Mouse (Mus musculus): ENCODE data around the gene Unkl. TPM values are rescaled to one million over a fixed set of nuclear protein-coding genes. Genes with fewer than 3 reads are reported as not detected.

Unkl gene
- polyA plus RNA-seq, 1 experiment from 2014 or later, result 6.3 TPM

DNA sequence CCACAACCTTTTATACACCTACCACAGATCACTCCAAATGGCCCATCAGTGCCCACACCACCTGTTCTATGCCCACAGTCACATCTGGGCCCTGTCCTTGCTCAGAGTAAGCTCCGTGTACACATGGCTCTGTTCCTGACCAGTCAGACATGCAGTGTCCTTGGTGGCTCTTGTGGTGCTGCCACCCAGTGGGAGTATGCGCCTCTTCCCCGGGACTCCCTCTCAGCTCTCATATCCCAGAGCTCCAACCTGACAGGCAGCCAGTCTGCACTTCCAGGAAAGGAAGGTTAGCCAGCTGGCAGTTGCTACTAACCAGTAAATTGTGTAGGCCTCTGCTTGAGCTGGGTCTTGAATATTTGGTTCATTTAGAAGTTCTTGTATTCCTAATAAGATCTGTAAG, 76.3 kb downstream of the Unkl start:
- H3K9ac ChIP-seq, result no peak overlapping the region
- no peak overlapping the region for H3K4me3 ChIP-seq
- H3K4me2 ChIP-seq, result no peak overlapping the region
- WGBS, result 61% methylated on average over 3 of the region's 3 CpGs
- peaks cover under 1% of the 10 kb centered on the region; the same call in 1 of the 2 replicates for H3K4me1 ChIP-seq (replicated peaks)
- no peak for ATAC-seq (ENCODE audit: insufficient number of reproducible peaks, low FRiP score)
- H3K36me3 ChIP-seq, result peaks cover 82% of the 10 kb centered on the region
- no peaks in the 10 kb centered on the region for H3K27me3 ChIP-seq (replicated peaks)
- no peak overlapping the region for H3K27ac ChIP-seq (ENCODE audit: poor library complexity, severe bottlenecking)
- no peaks in the 10 kb centered on the region for H3K9me3 ChIP-seq (replicated peaks)

DNA sequence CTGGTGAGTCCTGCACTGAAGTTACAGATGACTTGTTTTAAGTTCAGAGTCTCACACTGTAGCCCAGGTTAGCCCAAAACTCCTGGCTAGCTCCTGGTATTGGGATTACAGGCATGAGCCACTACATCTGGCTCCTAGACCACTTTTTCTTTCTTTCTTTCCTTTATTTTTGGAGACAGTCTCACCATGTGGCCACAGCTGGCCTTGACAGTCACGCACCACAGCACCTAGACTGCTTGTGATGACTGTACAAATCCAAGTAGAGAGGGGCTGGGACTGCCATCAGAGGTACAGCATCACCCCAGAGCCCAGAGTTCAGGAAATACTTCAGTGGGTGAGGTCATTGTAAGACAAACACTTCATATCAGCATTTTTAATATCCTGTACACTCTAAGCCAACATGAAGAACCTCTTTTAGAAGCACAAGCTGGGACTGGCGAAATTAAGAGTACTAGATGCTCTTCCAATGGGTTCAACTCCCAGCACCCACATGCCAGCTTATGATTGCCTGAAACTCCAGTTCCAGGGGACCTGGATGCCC, 82.7 kb downstream of the Unkl start:
- 71% methylated on average over 2 of the region's 2 CpGs for WGBS
- no peak for ATAC-seq (ENCODE audit: insufficient number of reproducible peaks, low FRiP score)

DNA sequence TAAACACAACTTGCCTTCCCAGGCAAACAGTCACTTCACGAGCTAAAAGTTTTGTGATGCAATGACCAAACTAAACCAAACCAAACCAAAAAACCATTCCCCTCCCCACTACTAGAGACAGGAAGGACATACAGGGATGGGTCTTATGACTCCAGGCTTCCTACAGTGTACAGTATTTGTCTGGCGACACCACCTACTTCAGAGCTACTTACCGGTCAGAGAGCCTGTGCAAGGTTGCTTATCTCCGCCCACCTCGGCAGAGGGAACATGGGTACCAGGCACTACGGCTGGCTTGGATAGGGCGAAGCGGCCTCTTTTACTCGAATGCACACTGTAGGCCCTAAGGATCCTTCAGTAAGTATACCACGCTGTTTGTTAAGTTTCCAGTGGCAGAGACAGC, 84.1 kb downstream of the Unkl start:
- Histone ChIP-seq H3K27ac (ENCODE audit: poor library complexity, severe bottlenecking) (peak overlapping the region; percentile 98), H3K9ac (peak overlapping the region; percentile 99), H3K36me3 (peaks cover 30% of the 10 kb centered on the region), H3K4me2 (peak overlapping the region; percentile 95), H3K27me3 (replicated peaks) (no peaks in the 10 kb centered on the region), H3K4me1 (replicated peaks) (peaks cover 31% of the 10 kb centered on the region), H3K9me3 (replicated peaks) (no peaks in the 10 kb centered on the region), H3K4me3 (peak overlapping the region; percentile 98)
- 0 out of 2 replicates have a peak, but pooled peaks have one; percentile 10 for ATAC-seq (ENCODE audit: insufficient number of reproducible peaks, low FRiP score)
- 0% methylated on average over 10 of the region's 10 CpGs for WGBS

More for the DNA sequence above, 82.7 kb downstream of the Unkl start:
- Histone ChIP-seq H3K27me3 (replicated peaks) (no peaks in the 10 kb centered on the region), H3K9me3 (replicated peaks) (no peaks in the 10 kb centered on the region), H3K4me1 (replicated peaks) (peaks cover 31% of the 10 kb centered on the region), H3K4me2 (peak overlapping the region; percentile 95), H3K27ac (ENCODE audit: poor library complexity, severe bottlenecking) (no peak overlapping the region), H3K4me3 (peak overlapping the region; percentile 98), H3K36me3 (peaks cover 45% of the 10 kb centered on the region), H3K9ac (peak overlapping the region; percentile 16; the same call in 1 of the 2 replicates)

DNA sequence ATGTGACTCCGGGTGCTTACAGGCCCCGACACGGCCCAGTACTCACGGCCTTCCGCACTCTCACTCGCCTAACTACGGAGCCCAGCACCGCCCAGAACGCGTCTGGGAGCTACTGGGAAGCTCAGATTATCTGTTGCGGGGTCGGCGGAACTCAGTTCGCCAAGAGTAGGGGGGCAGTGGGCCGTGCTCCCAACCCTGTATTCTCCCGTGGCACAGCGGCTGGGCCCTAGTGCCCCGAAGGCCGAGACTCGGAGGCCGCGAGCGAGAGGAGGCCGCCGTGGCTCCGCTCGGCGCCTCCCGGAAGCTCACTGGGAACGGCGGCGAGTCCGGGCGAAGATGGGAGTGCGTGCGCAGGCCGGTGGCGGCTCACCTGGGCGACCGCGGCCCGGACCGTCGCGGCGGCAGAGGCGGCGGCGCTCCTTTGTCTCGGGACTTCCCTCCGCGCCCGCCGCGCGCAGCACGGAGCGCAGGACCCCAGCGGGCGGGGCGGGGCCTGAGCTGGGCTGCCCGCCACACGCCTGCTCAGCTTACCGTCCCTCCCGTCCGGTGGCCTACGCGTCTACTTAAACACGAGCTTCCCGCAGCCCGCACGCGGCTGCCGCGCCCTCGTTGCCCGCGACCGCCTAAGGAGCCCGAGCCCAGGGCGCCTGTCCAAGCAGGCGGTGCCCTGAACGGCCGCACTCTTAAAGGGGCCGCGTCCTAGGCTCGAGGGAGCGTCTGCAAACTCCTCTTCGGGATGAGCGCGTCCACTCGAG, 84.9 kb downstream of the Unkl start:
- WGBS, result 1% methylated on average over 92 of the region's 92 CpGs
- H3K27me3 ChIP-seq (replicated peaks), result no peaks in the 10 kb centered on the region
- H3K4me3 ChIP-seq, result peak overlapping the region; percentile 98
- peak overlapping the region; percentile 99 for H3K9ac ChIP-seq
- ATAC-seq (ENCODE audit: insufficient number of reproducible peaks, low FRiP score), result peak; percentile 92
- H3K27ac ChIP-seq (ENCODE audit: poor library complexity, severe bottlenecking), result peak overlapping the region; percentile 98
- peaks cover 22% of the 10 kb centered on the region for H3K36me3 ChIP-seq
- peak overlapping the region; percentile 95 for H3K4me2 ChIP-seq
- H3K4me1 ChIP-seq (replicated peaks), result peaks cover 31% of the 10 kb centered on the region
- H3K9me3 ChIP-seq (replicated peaks), result no peaks in the 10 kb centered on the region

DNA sequence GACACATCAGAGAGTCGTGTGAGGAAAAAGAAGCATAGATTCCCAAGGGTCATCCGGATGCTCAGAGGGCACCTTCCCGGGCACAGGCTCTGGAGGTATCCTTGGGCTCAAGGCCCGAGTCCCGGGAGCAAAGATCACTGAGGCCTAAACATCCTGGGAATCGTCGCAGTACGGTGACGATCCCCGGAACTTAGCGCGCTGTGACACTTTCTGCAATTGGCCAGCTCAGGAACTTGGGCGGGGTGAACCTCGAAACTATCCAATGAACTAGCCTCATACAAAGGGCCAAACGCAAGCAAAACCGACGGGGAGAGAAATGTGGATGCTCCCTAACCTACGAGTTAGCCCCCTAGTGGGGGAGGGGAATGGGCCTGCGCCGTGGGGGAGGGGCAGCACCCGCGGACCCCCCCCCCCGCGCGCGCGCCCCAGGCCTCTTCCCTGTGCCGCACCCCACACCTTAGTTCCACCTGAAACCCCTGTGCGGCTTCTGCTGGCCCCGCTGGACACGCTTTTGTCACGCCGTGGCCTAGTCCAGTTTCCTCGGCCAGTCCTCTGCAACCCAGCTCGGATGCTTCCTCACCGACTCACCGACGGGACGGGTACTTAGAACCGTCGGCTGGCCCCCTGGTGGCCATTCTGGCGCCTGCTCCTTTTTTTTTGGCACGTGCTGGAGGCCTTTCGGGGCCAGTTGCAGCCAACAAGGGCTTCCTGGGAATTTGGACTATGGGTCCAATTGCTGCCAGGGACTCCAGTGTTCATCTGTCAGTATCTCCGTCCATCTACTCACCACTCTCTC, 85.7 kb downstream of the Unkl start:
- no peaks in the 10 kb centered on the region for H3K9me3 ChIP-seq (replicated peaks)
- no peaks in the 10 kb centered on the region for H3K27me3 ChIP-seq (replicated peaks)
- 1% methylated on average over 43 of the region's 45 CpGs for WGBS
- peak overlapping the region; percentile 98 for H3K4me3 ChIP-seq
- H3K27ac ChIP-seq (ENCODE audit: poor library complexity, severe bottlenecking), result peak overlapping the region; percentile 98
- ATAC-seq (ENCODE audit: insufficient number of reproducible peaks, low FRiP score), result peak; percentile 90
- H3K36me3 ChIP-seq, result peaks cover 14% of the 10 kb centered on the region
- H3K9ac ChIP-seq, result peak overlapping the region; percentile 99
- H3K4me1 ChIP-seq (replicated peaks), result peaks cover 31% of the 10 kb centered on the region
- peak overlapping the region; percentile 95 for H3K4me2 ChIP-seq

DNA sequence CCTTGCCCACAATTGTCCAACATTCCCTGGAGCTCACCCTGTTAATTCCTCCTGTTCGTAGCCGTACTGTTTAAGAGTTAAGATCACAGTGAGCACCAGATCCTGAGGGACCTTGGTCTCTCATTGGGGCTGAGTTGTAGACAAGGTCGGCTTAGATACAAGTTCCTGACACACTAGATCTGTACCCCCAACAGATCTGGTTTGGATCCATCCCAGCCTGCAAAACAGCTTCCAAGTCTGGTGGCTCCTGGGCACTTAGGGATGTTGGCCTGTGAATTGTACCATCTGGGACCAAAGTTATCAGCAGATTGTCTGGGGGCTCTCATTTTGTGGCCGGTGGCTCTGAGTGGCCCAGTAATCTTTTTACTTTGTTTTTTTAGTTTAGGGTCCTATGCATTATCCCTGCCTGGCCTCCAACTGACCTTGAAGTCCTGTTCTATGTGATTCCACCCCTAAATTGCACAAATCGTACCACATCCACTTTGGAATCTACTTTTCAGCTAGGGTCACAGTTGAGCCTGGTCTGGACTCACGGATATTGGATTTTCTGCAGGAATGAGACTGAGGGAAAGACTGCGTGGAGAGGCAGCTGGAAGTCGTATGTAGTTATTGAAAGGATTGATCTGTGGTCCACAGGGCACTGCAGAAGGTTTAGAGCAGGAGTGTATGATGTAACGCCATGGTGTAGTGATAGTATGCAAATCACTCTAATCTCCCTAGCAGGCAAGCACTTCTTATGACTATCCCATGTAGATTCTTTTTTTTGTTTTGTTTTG, 86.6 kb downstream of the Unkl start, which contains the start of gene Ube2i:
Gene Ube2i, minus strand, starts transcription at position 52 of the 776 bp plus-strand sequence.
- H3K9me3 ChIP-seq (replicated peaks), result no peaks in the 10 kb centered on the region
- no peak for ATAC-seq (ENCODE audit: insufficient number of reproducible peaks, low FRiP score)
- peak within 1 kb of the TSS; percentile 99 for H3K9ac ChIP-seq
- peaks cover 28% of the 10 kb centered on the region for H3K4me1 ChIP-seq (replicated peaks)
- H3K27ac ChIP-seq (ENCODE audit: poor library complexity, severe bottlenecking), result peak within 1 kb of the TSS; percentile 98
- H3K4me3 ChIP-seq, result peak within 1 kb of the TSS; percentile 98
- H3K36me3 ChIP-seq, result peaks cover 6% of the 10 kb centered on the region; the same call in 1 of the 2 replicates
- H3K27me3 ChIP-seq (replicated peaks), result no peaks in the 10 kb centered on the region
- WGBS, result 82% methylated on average over 9 of the region's 9 CpGs
- H3K4me2 ChIP-seq, result peak within 1 kb of the TSS; percentile 95

DNA sequence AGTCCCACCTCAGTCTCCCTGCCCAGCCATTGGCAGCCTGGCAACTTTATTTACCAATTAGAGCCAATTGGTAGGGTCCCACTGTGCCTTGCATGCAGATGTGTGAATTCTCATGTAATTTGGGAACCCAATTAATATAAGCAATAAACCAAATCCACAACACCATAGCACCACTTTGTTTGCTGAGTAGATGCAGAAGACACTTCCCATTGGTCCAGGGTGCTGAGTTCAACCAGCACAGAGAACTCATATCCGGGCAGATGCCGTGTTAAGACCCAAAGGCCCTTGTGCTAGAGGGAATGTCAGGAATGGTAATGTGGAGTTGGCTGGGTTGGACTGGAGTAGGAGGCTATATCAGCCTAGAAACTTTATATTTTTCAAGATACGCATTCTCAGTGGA, 87.6 kb downstream of the Unkl start:
- no peak overlapping the region for H3K9ac ChIP-seq
- no peak overlapping the region for H3K27ac ChIP-seq (ENCODE audit: poor library complexity, severe bottlenecking)
- no peaks in the 10 kb centered on the region for H3K9me3 ChIP-seq (replicated peaks)
- H3K4me2 ChIP-seq, result no peak overlapping the region
- no peaks in the 10 kb centered on the region for H3K36me3 ChIP-seq
- H3K4me1 ChIP-seq (replicated peaks), result peaks cover 18% of the 10 kb centered on the region
- no peak overlapping the region for H3K4me3 ChIP-seq
- H3K27me3 ChIP-seq (replicated peaks), result no peaks in the 10 kb centered on the region
- ATAC-seq (ENCODE audit: insufficient number of reproducible peaks, low FRiP score), result no peak
- 95% methylated on average over 3 of the region's 3 CpGs for WGBS

DNA sequence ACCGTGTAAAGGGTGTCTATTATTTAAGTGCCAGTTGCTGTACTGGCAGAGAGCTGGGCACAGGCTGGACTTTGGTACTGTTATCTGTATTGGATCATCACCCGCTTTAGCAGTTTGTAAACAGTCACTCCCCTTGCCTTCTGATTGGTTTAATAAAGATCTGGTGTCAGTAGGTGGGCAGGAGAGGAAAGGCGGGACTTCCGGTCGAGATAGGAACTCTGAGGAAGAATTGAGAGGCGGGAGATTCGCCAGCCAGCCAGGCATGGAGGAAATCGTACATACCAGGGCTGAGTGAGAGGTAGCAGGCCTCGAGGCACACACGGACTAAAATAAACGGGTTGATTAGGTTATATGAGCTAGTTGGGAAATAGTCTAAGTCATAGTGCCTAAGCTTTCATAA, 93.9 kb downstream of the Unkl start:
- Histone ChIP-seq H3K4me2 (peak overlapping the region; percentile 30; the same call in 1 of the 2 replicates), H3K9me3 (replicated peaks) (peaks cover 3% of the 10 kb centered on the region; the same call in 1 of the 2 replicates), H3K4me3 (no peak overlapping the region), H3K27ac (ENCODE audit: poor library complexity, severe bottlenecking) (no peak overlapping the region), H3K36me3 (no peaks in the 10 kb centered on the region), H3K4me1 (replicated peaks) (no peaks in the 10 kb centered on the region; the same call in 1 of the 2 replicates), H3K27me3 (replicated peaks) (no peaks in the 10 kb centered on the region), H3K9ac (no peak overlapping the region)
- ATAC-seq (ENCODE audit: insufficient number of reproducible peaks, low FRiP score), result peak; percentile 55; the same call in 1 of the 2 replicates
- 28% methylated on average over 11 of the region's 11 CpGs for WGBS
